Mouse (Mus musculus) stomach, postnatal 0 days (tissue): ENCODE measurements at regions not wholly inside any gene's neighbourhood (a gene's known extent, or its start where the extent isn't known, plus 50 kb on each side); places are given as distances from the start of the nearest gene placed in this dataset.

Experiments used
- ATAC-seq: fragments of 200-750 bp; cut with Nextera tagmentation; 2 replicates; pipeline ENCODE4 v1.8.0; 2017; ENCODE audit not compliant: low FRiP score, low TSS enrichment
- DNase-seq: peaks from one replicate; pipeline ENCODE4 v3.0.0-alpha.2; 2016; ENCODE audit warnings: low spot score
- H3K27ac ChIP-seq: fragments of 300-500 bp; sonication (generic); replicated peaks from 2 replicates; pipeline ENCODE4 v1.5.1; 2014; ENCODE audit warnings: mild to moderate bottlenecking, control low read depth
- H3K27me3 ChIP-seq: fragments of 300-500 bp; sonication (generic); 2 replicates; pipeline ENCODE4 v1.6.1; 2014; ENCODE audit warnings: low read length; ENCODE audit not compliant: control insufficient read depth, insufficient read depth
- H3K36me3 ChIP-seq: fragments of 300-500 bp; sonication (generic); 2 replicates; pipeline ENCODE4 v1.6.1; 2014; ENCODE audit warnings: low read length, mixed read lengths; ENCODE audit not compliant: control insufficient read depth, insufficient read depth
- H3K4me1 ChIP-seq: fragments of 300-500 bp; sonication (generic); replicated peaks from 2 replicates; pipeline ENCODE4 v1.6.1; 2014; ENCODE audit warnings: antibody characterized with exemption; ENCODE audit not compliant: control insufficient read depth, insufficient read depth
- H3K4me2 ChIP-seq: fragments of 300-500 bp; sonication (generic); replicated peaks from 2 replicates; pipeline ENCODE4 v1.6.1; 2014; ENCODE audit warnings: low read depth, mild to moderate bottlenecking, control low read depth, moderate library complexity
- H3K4me3 ChIP-seq: fragments of 300-500 bp; sonication (generic); 2 replicates; pipeline ENCODE4 v1.5.1; 2014; ENCODE audit warnings: low read depth, low read length, control low read depth
- H3K9ac ChIP-seq: fragments of 300-500 bp; sonication (generic); 2 replicates; pipeline ENCODE4 v1.6.1; 2014; ENCODE audit warnings: mild to moderate bottlenecking, low read length, control low read depth, mixed read lengths
- H3K9me3 ChIP-seq: fragments of 300-500 bp; sonication (generic); 2 replicates; pipeline ENCODE4 v1.6.1; 2016; ENCODE audit warnings: low read length; ENCODE audit not compliant: control insufficient read depth
- CTCF ChIP-seq: IDR thresholded peaks from 2 replicates; pipeline ENCODE4 v1.5.1; 2016; ENCODE audit warnings: antibody characterized with exemption, low read depth, mild to moderate bottlenecking, moderate library complexity
- EP300 ChIP-seq: optimal IDR thresholded peaks from 2 replicates; pipeline ENCODE3; 2016; ENCODE audit warnings: antibody characterized with exemption
- WGBS: fragments of 180-500 bp; shearing (Covaris S2); extraction: QIAGEN DNeasy Blood & Tissue Kit; methylation state at CpG from one replicate; pipeline ENCODE4 v1.1.7; 2014; 5-methylcytosine and 5-hydroxymethylcytosine counted together

DNA sequence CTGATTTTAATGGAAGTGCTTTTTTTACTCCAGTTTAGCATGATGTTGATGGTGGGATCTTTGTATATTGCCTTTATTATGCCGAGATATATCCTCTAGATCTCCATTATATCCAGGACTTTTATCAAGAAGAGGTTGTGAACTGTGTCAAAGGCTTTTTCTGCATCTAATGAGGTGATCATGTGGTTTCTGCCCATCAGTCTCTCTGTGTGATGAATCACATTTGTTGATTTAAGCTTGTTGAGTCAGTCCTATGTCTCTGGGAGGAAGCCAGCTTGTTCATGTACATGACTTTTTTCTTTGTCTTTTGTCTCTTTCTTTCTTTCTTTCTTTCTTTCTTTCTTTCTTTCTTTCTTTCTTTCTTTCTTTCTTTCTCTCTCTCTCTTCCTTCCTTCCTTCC, 348.4 kb upstream of the Adamts9 start:
- WGBS = 62% methylated on average over 1 of the region's 1 CpGs
- Histone ChIP-seq H3K27ac (no peak overlapping the region), H3K36me3 (no peaks in the 10 kb centered on the region), H3K4me2 (no peak overlapping the region), H3K4me1 (no peaks in the 10 kb centered on the region), H3K9ac (no peak overlapping the region), H3K27me3 (no peaks in the 10 kb centered on the region), H3K9me3 (no peaks in the 10 kb centered on the region), H3K4me3 (no peak overlapping the region)
- TF ChIP-seq CTCF = no peak
- no peak for TF ChIP-seq EP300
- no peak for ATAC-seq
- DNase-seq = no peak

DNA sequence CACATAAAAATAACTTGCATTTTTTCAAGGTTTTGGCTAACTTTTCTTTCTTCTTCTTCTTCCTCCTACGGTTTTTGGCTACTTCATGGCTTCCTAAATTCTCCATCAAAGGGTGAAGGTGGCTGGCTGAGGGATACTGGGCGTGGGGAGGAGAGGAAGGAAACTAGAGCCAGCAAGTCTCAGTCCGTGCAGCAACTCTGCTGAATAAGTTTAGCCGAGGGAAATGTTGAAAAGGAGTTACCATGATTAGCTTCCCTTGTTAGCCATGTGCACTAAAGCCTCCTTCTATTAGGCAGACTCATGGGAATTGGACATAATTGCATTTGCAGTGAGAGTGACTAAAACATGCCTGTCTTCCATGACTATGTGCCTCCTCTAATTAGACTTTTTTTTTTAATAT, 345.1 kb upstream of the Adamts9 start:
- no peak for DNase-seq
- ATAC-seq = no peak
- 60% methylated on average over 4 of the region's 4 CpGs for WGBS

DNA sequence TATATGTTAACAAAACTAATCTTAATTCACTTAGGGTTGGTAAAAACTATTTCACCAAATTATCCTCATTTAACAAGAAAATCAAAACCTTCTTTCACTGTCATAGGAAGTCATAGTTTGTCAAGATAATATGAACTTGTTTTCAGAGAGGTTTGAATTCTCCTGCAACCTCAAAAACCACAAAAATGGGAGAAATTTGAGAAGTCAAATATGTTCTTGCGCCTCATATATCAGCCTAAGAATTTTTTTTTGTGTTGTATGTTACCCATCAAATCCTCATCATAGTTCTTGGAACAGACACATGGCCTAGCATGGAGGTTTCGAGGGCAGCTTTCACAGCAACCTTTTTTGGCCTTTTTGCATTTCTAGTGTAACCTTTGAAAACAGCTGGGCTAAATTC, 342.5 kb upstream of the Adamts9 start:
- H3K27me3 ChIP-seq = no peaks in the 10 kb centered on the region
- H3K36me3 ChIP-seq = no peaks in the 10 kb centered on the region
- H3K9ac ChIP-seq = no peak overlapping the region
- H3K9me3 ChIP-seq = no peaks in the 10 kb centered on the region
- TF ChIP-seq CTCF = no peak
- TF ChIP-seq EP300 = no peak
- H3K27ac ChIP-seq = no peak overlapping the region
- no peak overlapping the region for H3K4me3 ChIP-seq
- ATAC-seq = no peak
- H3K4me1 ChIP-seq = no peaks in the 10 kb centered on the region
- WGBS = 80% methylated on average over 2 of the region's 2 CpGs
- H3K4me2 ChIP-seq = no peak overlapping the region
- no peak for DNase-seq

More for the DNA sequence above, 345.1 kb upstream of the Adamts9 start:
- no peaks in the 10 kb centered on the region for H3K9me3 ChIP-seq
- H3K27ac ChIP-seq = no peak overlapping the region
- no peak overlapping the region for H3K4me3 ChIP-seq
- H3K4me2 ChIP-seq = no peak overlapping the region
- no peak overlapping the region for H3K9ac ChIP-seq
- H3K4me1 ChIP-seq = no peaks in the 10 kb centered on the region
- H3K27me3 ChIP-seq = no peaks in the 10 kb centered on the region
- H3K36me3 ChIP-seq = no peaks in the 10 kb centered on the region
- no peak for TF ChIP-seq CTCF
- no peak for TF ChIP-seq EP300

DNA sequence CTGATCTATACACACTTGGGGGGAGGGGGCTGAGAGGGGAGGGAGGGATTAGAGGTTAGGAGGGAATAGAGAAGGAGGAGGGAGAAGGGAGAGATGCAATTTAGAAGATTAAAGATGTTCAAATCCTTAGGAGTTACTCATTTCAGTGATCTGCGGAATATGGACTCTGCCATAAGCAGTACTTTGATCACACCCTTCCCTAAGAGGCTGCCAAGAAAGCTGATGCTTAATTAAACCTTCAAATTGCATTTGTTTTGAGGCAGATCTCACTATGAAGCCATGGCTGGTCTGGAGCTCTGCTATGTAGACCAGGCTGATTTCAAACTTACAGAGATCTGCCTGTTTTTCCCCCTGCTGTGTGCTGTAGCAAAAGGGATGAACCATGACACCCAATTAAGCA, 338.2 kb upstream of the Adamts9 start:
- H3K27ac ChIP-seq = no peak overlapping the region
- no peaks in the 10 kb centered on the region for H3K9me3 ChIP-seq
- H3K9ac ChIP-seq = no peak overlapping the region
- H3K27me3 ChIP-seq = no peaks in the 10 kb centered on the region
- no peak for ATAC-seq
- TF ChIP-seq CTCF (no peak), EP300 (no peak)
- H3K4me3 ChIP-seq = no peak overlapping the region
- no peak overlapping the region for H3K4me2 ChIP-seq
- H3K4me1 ChIP-seq = no peaks in the 10 kb centered on the region
- WGBS = 57% methylated on average over 1 of the region's 1 CpGs
- no peak for DNase-seq
- H3K36me3 ChIP-seq = no peaks in the 10 kb centered on the region

DNA sequence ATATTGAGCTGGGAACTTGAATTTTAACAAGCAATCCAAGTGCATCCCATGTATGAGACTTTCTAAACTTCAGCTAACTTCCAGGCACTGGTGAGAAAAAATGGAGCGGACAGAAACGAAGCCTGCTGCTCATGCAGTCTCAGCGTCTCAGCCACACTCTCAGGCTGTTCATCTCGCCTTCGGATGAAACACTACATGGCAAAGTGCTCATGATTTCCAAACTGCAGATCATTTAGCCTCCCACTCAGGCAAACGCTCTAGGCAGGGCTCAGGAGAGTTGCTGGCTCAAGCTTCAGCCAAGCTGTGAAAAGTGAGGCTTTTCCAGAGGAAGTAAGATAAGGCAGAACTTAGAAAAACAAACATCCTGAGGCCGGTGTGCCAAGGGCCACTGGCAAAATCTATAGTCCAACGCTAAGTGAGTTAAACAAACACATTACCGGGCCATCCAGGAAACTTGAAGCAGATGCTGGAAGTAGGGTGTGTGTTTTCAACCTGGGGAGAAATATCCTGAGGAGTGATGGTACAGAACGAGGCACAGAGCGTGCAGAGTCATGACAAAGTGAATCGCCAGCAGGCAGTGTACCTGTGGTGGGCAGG, 330.7 kb upstream of the Adamts9 start:
- peak; percentile 71 for DNase-seq
- no peak overlapping the region; the same call in 1 of the 2 replicates for H3K9ac ChIP-seq
- 31% methylated on average over 12 of the region's 12 CpGs for WGBS
- H3K9me3 ChIP-seq = no peaks in the 10 kb centered on the region
- TF ChIP-seq CTCF = no peak
- TF ChIP-seq EP300 = no peak
- H3K36me3 ChIP-seq = no peaks in the 10 kb centered on the region
- peak overlapping the region; percentile 61; the same call in 1 of the 2 replicates for H3K27ac ChIP-seq
- no peaks in the 10 kb centered on the region for H3K4me1 ChIP-seq
- peak; percentile 95 for ATAC-seq
- no peaks in the 10 kb centered on the region for H3K27me3 ChIP-seq
- H3K4me3 ChIP-seq = no peak overlapping the region
- no peak overlapping the region for H3K4me2 ChIP-seq

DNA sequence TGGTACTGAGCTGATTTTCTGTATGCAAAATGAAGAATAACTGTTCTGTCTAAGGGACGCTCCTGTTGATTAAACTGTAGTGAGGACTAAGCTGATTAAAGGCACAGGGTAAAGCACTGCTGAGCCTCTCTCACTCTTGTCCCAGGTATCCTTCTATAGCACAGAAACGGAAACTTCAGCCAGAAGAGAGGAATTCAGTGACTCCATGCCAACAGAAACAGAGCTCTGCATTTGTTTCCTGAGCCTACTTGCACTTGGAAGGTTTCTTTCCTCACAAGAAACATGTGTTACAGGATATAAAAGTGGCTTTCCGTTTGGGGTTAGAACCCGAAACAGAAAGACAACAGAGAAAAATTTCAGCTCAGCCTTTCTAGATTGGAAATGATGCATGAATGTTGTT, 328.9 kb upstream of the Adamts9 start:
- Histone ChIP-seq H3K4me2 (no peak overlapping the region), H3K27me3 (no peaks in the 10 kb centered on the region), H3K4me1 (no peaks in the 10 kb centered on the region), H3K9ac (no peak overlapping the region), H3K4me3 (no peak overlapping the region), H3K36me3 (no peaks in the 10 kb centered on the region), H3K27ac (no peak overlapping the region), H3K9me3 (no peaks in the 10 kb centered on the region)
- TF ChIP-seq EP300 = no peak
- TF ChIP-seq CTCF = no peak
- DNase-seq = no peak
- no peak for ATAC-seq
- WGBS = 55% methylated on average over 4 of the region's 4 CpGs
